Mouse (Mus musculus): ENCODE data around the gene Nacc1.
"Not testable (repeated sequence)": the region's sequence is repeated elsewhere in the genome, so short reads cannot be mapped to it uniquely, and the experiment has no call there.

DNA sequence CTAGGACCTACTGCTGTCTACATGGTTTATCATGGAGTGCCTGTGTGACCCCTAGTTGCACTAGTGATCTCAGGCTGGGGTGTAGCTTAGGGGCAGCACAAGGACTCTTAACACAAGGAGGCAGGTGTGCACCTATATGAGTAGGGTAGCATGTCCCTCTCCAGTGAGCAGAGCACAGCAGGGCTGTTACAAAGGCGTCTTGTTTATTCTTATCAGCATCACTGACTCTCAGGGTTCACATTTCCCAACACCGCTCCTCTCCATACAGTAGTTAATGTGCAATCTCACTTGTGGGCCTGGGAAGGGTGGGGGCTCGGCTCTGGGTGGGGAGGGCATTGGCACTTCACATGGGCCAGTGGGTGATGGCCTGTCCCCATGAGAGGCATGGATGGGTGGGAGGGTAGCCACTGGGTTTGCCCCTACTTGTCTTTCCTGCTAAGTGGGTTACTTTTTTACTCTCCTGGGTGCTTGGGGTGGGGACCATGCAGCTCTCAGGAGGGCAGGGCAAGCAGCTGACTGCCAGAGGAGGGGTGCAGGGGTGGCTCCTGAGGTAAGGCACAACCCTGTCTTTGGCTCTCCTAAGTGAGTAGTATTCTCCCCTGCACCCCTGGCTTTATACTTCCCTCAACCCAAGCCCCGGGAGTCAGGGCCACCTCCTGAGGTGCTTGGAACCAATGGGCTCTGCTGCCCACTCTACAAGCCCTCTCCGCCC is 17.2 kb downstream of the Nacc1 start:
- not testable (repeated sequence) for TF ChIP-seq CHD1 (IDR thresholded peaks at IDR 0.05; ENCODE audit: low read depth, low read length); E2F4 (IDR thresholded peaks at IDR 0.05; ENCODE audit: borderline replicate concordance, low read depth, low read length); EP300 (IDR thresholded peaks at IDR 0.05; ENCODE audit: low read depth in 1 of 2, low read length in 2 of 2); POLR2A (IDR thresholded peaks at IDR 0.05; ENCODE audit: control insufficient read depth in 1 of 2, insufficient read depth in 1 of 2, low read depth in 1 of 2, low read length in 2 of 2, poor library complexity in 1 of 2)
